Mouse (Mus musculus) mouse embryonic stem cell (cell line): ENCODE data around the gene Gm6583.

Experiments
- in situ Hi-C, 2 experiments: fragments of 300-500 bp; cut with MboI; formaldehyde crosslinking; loops; 1 replicate in 1 of 2; 3 replicates in 1 of 2; pipeline ENCODE4 v1.14.3; 2019 to 2020; ENCODE audit warnings: low sequenced_read_pairs in 2 of 2, low pct_unique_long_range_greater_than_20kb in 1 of 2, mixed read lengths in 1 of 2; ENCODE audit not compliant: unreplicated experiment in 1 of 2

The Gm6583 gene

GRCm38 (mm10) chr5:112355910-112356309, at the start of gene Gm6583:
Gm6583 (minus strand) TSS chr5:112356033.
- in situ Hi-C loops, result no loop called here

- in situ Hi-C loops, result no loop called here
Observed at GRCm38 (mm10) chr5:112402437-112402836, 46.6 kb upstream of the Gm6583 start.

DNA sequence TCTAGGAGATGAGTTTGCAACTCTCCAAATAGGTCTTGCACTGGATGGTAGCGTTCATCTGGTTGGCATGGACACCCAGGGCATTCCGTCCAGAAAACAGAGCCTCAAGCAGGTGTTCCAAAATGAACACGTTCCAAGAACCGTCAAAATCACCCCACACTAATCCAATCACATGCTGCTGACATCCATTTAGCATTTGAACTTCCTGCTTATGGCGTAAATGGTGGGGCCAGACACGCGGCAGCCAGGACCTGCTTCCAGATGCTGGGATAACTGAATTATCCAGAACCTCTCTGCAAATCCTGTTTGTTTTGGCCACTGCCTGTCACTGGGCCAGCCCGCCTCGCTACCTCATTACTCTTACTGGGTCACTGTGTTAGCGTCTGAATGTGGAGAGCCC, 43.5 kb upstream of the Gm6583 start:
- in situ Hi-C loops, result no loop called here

DNA sequence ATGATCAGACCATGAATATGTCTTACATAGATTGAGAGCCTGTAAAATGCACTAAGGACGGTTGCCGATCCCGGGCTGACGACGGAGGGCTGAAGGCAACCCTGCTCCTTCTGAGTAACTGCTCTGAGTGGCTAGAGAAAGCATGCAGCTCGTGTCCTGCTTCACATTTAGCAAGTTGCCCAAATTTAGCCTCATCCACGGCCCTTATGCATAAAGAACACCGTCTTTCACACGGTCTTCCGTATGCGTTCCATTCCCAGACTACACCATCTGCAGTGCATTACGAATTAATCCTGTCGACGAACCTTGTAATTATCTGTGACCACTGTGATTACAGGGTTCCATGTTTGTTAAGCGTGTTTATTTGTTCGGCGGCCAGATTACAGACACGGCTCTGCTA, 40.2 kb upstream of the Gm6583 start:
- in situ Hi-C loops, result no loop called here

DNA sequence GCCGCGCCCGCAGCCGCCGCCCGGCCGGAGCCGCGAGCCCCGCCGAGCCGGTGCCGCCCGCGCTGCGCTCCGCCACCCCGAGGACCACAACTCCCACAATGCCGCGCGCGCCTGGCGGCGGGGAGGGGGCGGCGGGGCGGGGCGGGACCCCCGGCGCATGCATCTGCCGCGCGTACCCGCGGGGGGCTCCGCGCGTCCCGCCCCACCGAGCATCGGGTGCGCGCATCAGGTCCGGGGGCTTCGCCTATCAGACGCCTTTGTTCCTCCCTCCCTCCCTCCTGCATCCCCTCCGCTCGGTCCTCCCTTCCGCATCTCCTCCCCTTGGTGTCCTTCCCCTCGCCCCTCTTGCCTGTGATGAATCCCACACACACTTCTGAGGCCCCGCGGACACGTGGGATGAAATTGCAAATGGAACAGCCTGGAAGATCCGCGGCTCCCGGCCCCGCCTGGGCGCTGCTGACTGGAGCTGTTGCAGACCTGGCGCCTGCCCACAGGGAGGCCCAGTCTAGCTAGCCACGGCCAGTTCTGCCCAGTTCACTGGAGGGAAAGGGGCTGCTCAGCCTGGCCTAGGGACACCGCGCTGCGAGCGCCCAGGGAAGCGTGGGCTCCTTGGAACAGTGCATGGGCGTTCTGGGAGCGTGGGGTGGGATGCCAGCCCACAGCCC, 39.1 kb upstream of the Gm6583 start, which contains the start of gene Asphd2:
Gene Asphd2 (minus strand): TSS at position 88 of the 665 bp plus-strand sequence.
- in situ Hi-C loops, result no loop called here

- in situ Hi-C loops, result no loop called here
Observed at GRCm38 (mm10) chr5:112394415-112394763, 38.6 kb upstream of the Gm6583 start.

DNA sequence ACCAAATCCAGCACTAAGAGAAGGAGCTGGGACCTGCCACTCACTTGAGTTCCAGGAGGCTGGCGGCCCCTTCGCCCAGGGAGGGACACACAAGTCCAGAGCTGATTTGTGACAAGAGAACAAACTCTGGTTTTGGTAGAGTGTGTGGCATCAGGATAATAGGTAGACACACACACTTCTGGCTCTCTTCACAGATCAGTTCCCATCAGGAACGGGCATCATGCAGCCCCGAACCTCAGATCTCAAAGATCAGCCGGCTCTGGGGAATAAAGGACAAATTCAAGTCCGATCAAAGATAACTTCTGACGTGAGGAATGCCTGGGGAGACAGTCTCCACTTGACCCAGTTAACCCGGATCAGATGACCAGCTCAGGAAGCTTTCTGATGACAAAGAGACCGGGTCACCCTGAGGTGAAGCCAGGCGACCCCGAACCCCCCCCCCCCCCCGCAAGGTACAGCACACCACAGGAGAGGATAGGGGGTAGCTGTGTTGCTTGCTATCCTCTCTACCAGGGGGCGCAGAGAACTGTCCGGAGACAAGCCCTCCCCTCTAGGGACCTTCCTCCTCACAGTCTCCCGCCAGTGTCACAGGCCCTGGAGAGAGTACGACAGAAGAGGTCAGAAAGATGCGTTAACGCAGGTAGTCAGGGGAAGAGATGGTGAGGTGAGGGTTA, 38.0 kb upstream of the Gm6583 start:
- in situ Hi-C loops, result no loop called here

DNA sequence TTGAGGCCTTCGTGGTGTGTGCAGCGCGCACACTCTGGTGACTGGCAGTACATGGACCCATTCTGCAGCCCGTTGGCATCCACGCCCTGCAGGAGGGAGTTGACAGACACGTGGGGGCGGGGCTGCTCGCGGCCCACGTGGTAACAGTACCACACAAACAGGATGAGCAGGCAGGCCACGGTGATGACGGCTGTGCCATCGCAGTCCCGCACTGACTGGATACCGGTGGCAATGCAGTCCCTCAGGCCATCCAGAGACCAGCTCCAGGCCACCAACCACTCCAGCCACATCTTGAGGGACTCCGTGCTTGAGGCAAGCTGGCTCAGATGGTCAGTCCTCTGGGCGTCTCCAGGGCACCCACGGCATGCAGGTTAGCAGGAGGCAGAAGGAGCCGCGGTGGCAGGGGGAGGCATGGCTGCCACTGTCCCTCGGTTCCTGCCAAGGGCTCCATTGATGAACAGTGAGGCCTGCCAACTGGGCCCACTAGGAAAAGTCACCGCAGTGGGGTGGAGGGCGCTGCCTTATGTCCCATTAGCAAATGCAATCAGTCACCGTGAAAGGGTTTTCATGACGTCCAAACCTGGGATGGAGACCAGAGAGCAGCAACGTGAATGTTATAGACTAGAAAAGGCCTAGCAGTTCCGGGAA, 36.0 kb upstream of the Gm6583 start:
- in situ Hi-C loops, result no loop called here

- in situ Hi-C loops, result no loop called here
Observed at GRCm38 (mm10) chr5:112391002-112391401, 35.2 kb upstream of the Gm6583 start.

DNA sequence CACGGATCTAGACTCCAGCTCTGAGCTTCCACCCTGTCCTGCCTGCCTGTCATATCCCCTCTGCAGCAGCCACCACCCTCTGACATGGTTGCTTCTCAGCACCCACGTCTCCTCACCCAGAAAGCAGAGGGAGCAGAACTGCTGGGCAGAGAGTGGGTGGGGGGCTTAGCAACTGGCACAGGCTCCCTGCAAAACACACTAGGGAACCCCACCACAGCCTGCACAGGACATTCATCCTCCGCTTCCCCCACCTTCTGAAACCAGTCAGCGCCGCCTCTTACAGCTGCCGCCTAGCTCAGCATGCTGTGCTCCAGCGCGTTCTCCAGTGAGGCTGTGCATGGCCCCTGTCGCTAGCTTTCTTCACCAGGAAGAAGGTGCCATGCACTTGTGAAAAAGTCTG, 33.5 kb upstream of the Gm6583 start:
- in situ Hi-C loops, result no loop called here

- in situ Hi-C loops, result no loop called here
Observed at GRCm38 (mm10) chr5:112385973-112386372, 30.1 kb upstream of the Gm6583 start.

DNA sequence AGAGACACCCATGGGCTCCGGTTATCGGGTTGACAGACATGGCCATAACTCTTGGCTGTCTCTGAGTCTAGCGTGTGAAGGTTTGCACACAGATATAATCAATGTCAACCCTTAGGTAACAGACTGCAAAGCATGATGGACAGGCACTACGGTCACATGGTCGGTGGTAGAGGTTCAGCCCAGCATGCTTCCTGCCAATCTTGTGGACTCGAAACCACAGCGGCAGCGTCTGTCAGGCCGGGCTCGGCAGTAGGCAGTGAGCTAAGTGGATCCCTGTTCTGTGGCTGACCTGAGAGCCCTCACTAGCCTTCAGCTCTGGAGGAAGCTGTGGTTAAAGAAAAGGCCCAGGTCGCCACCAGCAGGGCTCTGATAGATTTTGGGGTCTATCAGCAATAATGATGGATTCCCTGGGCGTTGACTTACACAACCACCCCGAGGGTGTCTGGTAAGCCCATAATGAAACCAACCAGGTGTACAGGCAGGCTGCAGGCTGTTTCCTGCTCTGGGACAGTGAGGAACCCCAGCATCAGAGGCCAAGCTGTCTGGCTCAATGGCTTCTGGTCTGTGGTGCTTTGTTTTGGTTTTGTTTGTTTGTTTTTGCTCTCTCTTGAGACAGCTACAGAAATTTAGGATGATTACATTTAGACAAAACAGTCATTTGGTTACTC, 29.1 kb upstream of the Gm6583 start:
- in situ Hi-C loops, result no loop called here

- in situ Hi-C loops, result no loop called here
Observed at GRCm38 (mm10) chr5:112382641-112383330, 27.0 kb upstream of the Gm6583 start.

- in situ Hi-C loops, result no loop called here
Observed at GRCm38 (mm10) chr5:112382042-112382441, 26.2 kb upstream of the Gm6583 start.

DNA sequence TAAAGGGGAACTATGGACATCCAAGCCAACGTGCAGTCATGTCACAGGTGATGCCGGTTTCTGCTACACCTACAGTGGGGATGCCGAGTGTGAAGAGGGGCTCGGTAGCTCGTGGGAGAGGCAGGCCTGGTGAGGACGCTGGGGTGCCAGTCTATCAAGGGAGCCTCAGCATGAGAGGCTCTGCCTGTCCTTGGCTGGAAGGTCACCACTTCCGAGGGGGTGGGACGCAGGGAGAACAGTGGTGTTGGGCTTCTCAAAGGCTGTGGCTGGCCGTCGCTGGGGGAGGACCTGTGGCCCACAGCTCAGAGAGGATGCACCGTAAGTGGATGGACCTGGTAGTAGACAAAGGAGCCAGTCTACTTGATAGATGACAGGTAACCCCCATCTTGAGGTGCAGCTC, 25.3 kb upstream of the Gm6583 start:
- in situ Hi-C loops, result no loop called here

- in situ Hi-C loops, result no loop called here
Observed at GRCm38 (mm10) chr5:112378716-112379115, 22.9 kb upstream of the Gm6583 start.

DNA sequence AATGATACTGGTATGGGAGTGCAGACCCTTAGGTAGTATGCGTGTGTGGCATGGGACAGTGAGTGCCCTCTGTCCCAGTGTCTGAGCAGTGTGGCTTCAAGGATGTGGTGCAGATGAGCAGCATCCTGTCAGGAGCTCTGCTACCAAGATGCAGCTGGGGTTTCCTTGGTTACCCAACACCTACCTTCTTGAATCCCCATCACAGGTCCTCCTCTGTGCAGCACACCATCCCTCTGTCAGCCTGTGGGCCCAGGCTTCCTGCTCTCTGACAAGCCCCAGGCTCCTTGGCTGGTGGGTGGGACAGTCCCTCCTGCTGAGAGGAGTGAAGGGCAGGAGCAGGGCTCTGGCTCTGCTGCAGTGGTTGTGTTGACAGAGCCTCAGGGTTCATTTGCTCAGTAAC, 21.5 kb upstream of the Gm6583 start:
- in situ Hi-C loops, result no loop called here

DNA sequence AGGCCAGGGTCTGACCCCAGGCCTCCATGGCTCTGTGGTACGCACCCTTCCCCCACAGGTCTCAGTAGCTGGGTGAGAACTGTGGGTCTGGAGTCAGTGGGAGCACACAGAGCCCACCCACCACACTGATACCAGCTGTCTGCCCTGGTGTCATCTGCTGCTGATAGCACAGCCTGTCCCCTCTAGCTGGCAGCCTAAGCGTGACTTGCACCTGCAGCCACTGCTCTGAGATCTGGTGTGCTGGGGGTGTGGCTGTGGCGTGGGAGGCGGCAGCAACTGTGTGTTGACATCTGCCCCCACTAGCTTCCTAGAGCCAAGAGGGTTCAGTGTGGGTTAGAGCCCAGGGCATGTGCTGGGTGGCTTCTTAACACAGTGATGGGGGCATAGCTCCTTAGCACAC, 20.3 kb upstream of the Gm6583 start:
- in situ Hi-C loops, result no loop called here

GRCm38 (mm10) chr5:112371933-112372332, 16.1 kb upstream of the Gm6583 start:
- in situ Hi-C loops, result no loop called here
